Mouse (Mus musculus): ENCODE results near the gene Hoxc8.

Hoxc8 gene

GRCm38 (mm10) chr15:102990461-102991397 lies at the start of gene Hoxc8:
Hoxc8 (plus strand) TSS chr15:102990607.
- DNase-seq (ENCODE audit: extremely low spot score), result no peak

- no peak for DNase-seq (ENCODE audit: extremely low spot score)
Observed at GRCm38 (mm10) chr15:102942739-102943467, 47.5 kb upstream of the Hoxc8 start.

- no peak for DNase-seq (ENCODE audit: extremely low spot score)
Observed at GRCm38 (mm10) chr15:102943468-102943813, 47.0 kb upstream of the Hoxc8 start.

- no peak for DNase-seq (ENCODE audit: extremely low spot score)
Observed at GRCm38 (mm10) chr15:102945185-102946077, 45.0 kb upstream of the Hoxc8 start.

- no peak for DNase-seq (ENCODE audit: extremely low spot score)
Observed at GRCm38 (mm10) chr15:102947276-102947675, 43.1 kb upstream of the Hoxc8 start.

GRCm38 (mm10) chr15:102948842-102949241 lies 41.6 kb upstream of the Hoxc8 start:
- DNase-seq (ENCODE audit: extremely low spot score), result no peak

GRCm38 (mm10) chr15:102949696-102950095 lies 40.7 kb upstream of the Hoxc8 start:
- no peak for DNase-seq (ENCODE audit: extremely low spot score)

- DNase-seq (ENCODE audit: extremely low spot score), result no peak
Observed at GRCm38 (mm10) chr15:102950877-102951276, 39.5 kb upstream of the Hoxc8 start.

- DNase-seq (ENCODE audit: extremely low spot score), result no peak
Observed at GRCm38 (mm10) chr15:102953561-102953960, 36.8 kb upstream of the Hoxc8 start.

- DNase-seq (ENCODE audit: extremely low spot score), result no peak
Observed at GRCm38 (mm10) chr15:102954192-102955006, 36.0 kb upstream of the Hoxc8 start, which contains the start of gene Hoxc11. Hoxc11 (plus strand) TSS chr15:102954427.

- no peak for DNase-seq (ENCODE audit: extremely low spot score)
Observed at GRCm38 (mm10) chr15:102955007-102955382, 35.4 kb upstream of the Hoxc8 start.

- DNase-seq (ENCODE audit: extremely low spot score), result no peak
Observed at GRCm38 (mm10) chr15:102955833-102956640, 34.4 kb upstream of the Hoxc8 start.

- no peak for DNase-seq (ENCODE audit: extremely low spot score)
Observed at GRCm38 (mm10) chr15:102956906-102957305, 33.5 kb upstream of the Hoxc8 start.

- no peak for DNase-seq (ENCODE audit: extremely low spot score)
Observed at GRCm38 (mm10) chr15:102959663-102960191, 30.7 kb upstream of the Hoxc8 start.

- no peak for DNase-seq (ENCODE audit: extremely low spot score)
Observed at GRCm38 (mm10) chr15:102961728-102962127, 28.7 kb upstream of the Hoxc8 start.

- no peak for DNase-seq (ENCODE audit: extremely low spot score)
Observed at GRCm38 (mm10) chr15:102962492-102962891, 27.9 kb upstream of the Hoxc8 start.

GRCm38 (mm10) chr15:102963259-102963658 lies 27.1 kb upstream of the Hoxc8 start:
- no peak for DNase-seq (ENCODE audit: extremely low spot score)

- no peak for DNase-seq (ENCODE audit: extremely low spot score)
Observed at GRCm38 (mm10) chr15:102963671-102964640, 26.5 kb upstream of the Hoxc8 start.

Measured in embryo, embryonic 9.5 days (tissue).